Mouse (Mus musculus) CH12.LX (cell line): Measurements from ENCODE around the gene Tmco4. TPM values are rescaled to one million over a fixed set of nuclear protein-coding genes. Genes with fewer than 3 reads are reported as not detected.

Experiments
- DNase-seq: peaks from one replicate; pipeline ENCODE4 v3.0.0-alpha.2; 2013; ENCODE audit errors: extremely low read depth
- H3K27ac ChIP-seq: 2 replicates; pipeline ENCODE4 v1.5.1; 2012; ENCODE audit warnings: low read depth, mild to moderate bottlenecking, control low read depth, moderate library complexity; ENCODE audit not compliant: insufficient read depth
- H3K27me3 ChIP-seq: replicated peaks from 2 replicates; pipeline ENCODE3; 2012; ENCODE audit warnings: inconsistent platforms
- H3K36me3 ChIP-seq, 2 experiments: replicated peaks in 1 of 2; 2 replicates each; pipeline versions ENCODE3 to v1.6.1; 2012; ENCODE audit warnings: inconsistent platforms in 1 of 2, low read length in 1 of 2, mild to moderate bottlenecking in 1 of 2, mixed read lengths in 1 of 2, moderate library complexity in 1 of 2; ENCODE audit not compliant: control insufficient read depth in 1 of 2, insufficient read depth in 1 of 2
- H3K4me1 ChIP-seq, 2 experiments: 2 replicates each; pipeline ENCODE4 v1.6.1; 2012; ENCODE audit warnings: inconsistent platforms in 1 of 2, moderate library complexity in 1 of 2; ENCODE audit not compliant: insufficient read depth in 2 of 2, control insufficient read depth in 1 of 2
- H3K4me2 ChIP-seq: 2 replicates; pipeline ENCODE4 v1.6.1; 2012; ENCODE audit warnings: low read depth, mild to moderate bottlenecking, control low read depth; ENCODE audit not compliant: poor library complexity, insufficient read depth, severe bottlenecking
- H3K4me3 ChIP-seq, 3 experiments: fragments of 150-350 bp in 1 of 3; sonication (generic) in 1 of 3; replicated peaks in 1 of 3; 2 replicates each; pipeline versions ENCODE3 to v1.5.1; 2011 to 2012; ENCODE audit warnings: low read depth in 2 of 3, low read length in 2 of 3, mild to moderate bottlenecking in 2 of 3, moderate library complexity in 2 of 3, control low read depth in 1 of 3, improper control_type of control experiment in 1 of 3, inconsistent platforms in 1 of 3, mixed read lengths in 1 of 3; ENCODE audit not compliant: poor library complexity in 1 of 3
- H3K79me2 ChIP-seq: replicated peaks from 2 replicates; pipeline ENCODE4 v1.6.1; 2012; ENCODE audit warnings: mild to moderate bottlenecking, moderate library complexity; ENCODE audit not compliant: control insufficient read depth, poor library complexity, insufficient read depth, severe bottlenecking; ENCODE audit errors: extremely low read depth
- H3K9ac ChIP-seq: 2 replicates; pipeline ENCODE4 v1.6.1; 2012; ENCODE audit warnings: low read depth, mild to moderate bottlenecking, control low read depth, moderate library complexity; ENCODE audit not compliant: insufficient read depth
- H3K9me3 ChIP-seq: replicated peaks from 2 replicates; pipeline ENCODE3; 2012; ENCODE audit warnings: low read length, inconsistent platforms, mixed read lengths
- CHD1 ChIP-seq: IDR thresholded peaks from 2 replicates; pipeline ENCODE4 v1.6.1; 2012; ENCODE audit warnings: low read depth, low read length, improper control_type of control experiment, inconsistent platforms
- CHD2 ChIP-seq: IDR thresholded peaks from 2 replicates; pipeline ENCODE4 v1.6.1; 2011; ENCODE audit warnings: low read length, improper control_type of control experiment
- CTCF ChIP-seq, 2 experiments: IDR thresholded peaks in 1 of 2; conservative IDR thresholded peaks in 1 of 2; 2 replicates each; pipeline ENCODE4 v1.5.1; 2011 to 2012; ENCODE audit warnings: low read depth in 2 of 2, low read length in 2 of 2, improper control_type of control experiment in 1 of 2, inconsistent platforms in 1 of 2, mild to moderate bottlenecking in 1 of 2, moderate library complexity in 1 of 2
- E2F4 ChIP-seq: IDR thresholded peaks from 2 replicates; pipeline ENCODE4 v1.6.1; 2011; ENCODE audit warnings: low read depth, low read length, improper control_type of control experiment; ENCODE audit not compliant: insufficient replicate concordance
- ELF1 ChIP-seq: IDR thresholded peaks from 2 replicates; pipeline ENCODE4 v1.6.1; 2014; ENCODE audit warnings: low read depth, mild to moderate bottlenecking, inconsistent platforms, low read length, improper control_type of control experiment
- EP300 ChIP-seq: IDR thresholded peaks from 2 replicates; pipeline ENCODE4 v1.6.1; 2011; ENCODE audit warnings: low read length, improper control_type of control experiment
- IRF4 ChIP-seq: IDR thresholded peaks from 2 replicates; pipeline ENCODE4 v1.6.1; 2014; ENCODE audit warnings: low read depth, mild to moderate bottlenecking, inconsistent platforms, low read length, improper control_type of control experiment
- JUN ChIP-seq: IDR thresholded peaks from 2 replicates; pipeline ENCODE4 v1.6.1; 2011; ENCODE audit warnings: low read depth, mild to moderate bottlenecking, low read length, improper control_type of control experiment, moderate library complexity; ENCODE audit not compliant: insufficient read depth
- KAT2A ChIP-seq: IDR thresholded peaks from 2 replicates; pipeline ENCODE4 v1.6.1; 2012; ENCODE audit warnings: low read length, improper control_type of control experiment, inconsistent platforms; ENCODE audit not compliant: insufficient replicate concordance
- MAFK ChIP-seq: IDR thresholded peaks from 2 replicates; pipeline ENCODE4 v1.6.1; 2011; ENCODE audit warnings: low read length, improper control_type of control experiment; ENCODE audit not compliant: insufficient replicate concordance
- MAX ChIP-seq: IDR thresholded peaks from 2 replicates; pipeline ENCODE4 v1.6.1; 2011; ENCODE audit warnings: low read length, improper control_type of control experiment
- MAZ ChIP-seq: IDR thresholded peaks from 2 replicates; pipeline ENCODE4 v1.6.1; 2012; ENCODE audit warnings: low read depth, mild to moderate bottlenecking, inconsistent platforms, low read length, improper control_type of control experiment, moderate library complexity
- MYC ChIP-seq: IDR thresholded peaks from 2 replicates; pipeline ENCODE4 v1.6.1; 2011; ENCODE audit warnings: low read depth, mild to moderate bottlenecking, improper control_type of control experiment, low read length
- NELFE ChIP-seq: IDR thresholded peaks from 2 replicates; pipeline ENCODE4 v1.6.1; 2011; ENCODE audit warnings: low read depth, low read length, improper control_type of control experiment
- NRF1 ChIP-seq: IDR thresholded peaks from 2 replicates; pipeline ENCODE4 v1.6.1; 2014; ENCODE audit warnings: low read depth, mild to moderate bottlenecking, inconsistent platforms, low read length, improper control_type of control experiment, moderate library complexity
- RAD21 ChIP-seq: IDR thresholded peaks from 2 replicates; pipeline ENCODE4 v1.6.1; 2011; ENCODE audit warnings: low read depth, mild to moderate bottlenecking, low read length, improper control_type of control experiment, moderate library complexity
- SMC3 ChIP-seq: IDR thresholded peaks from 2 replicates; pipeline ENCODE4 v1.6.1; 2011; ENCODE audit warnings: low read depth, low read length, improper control_type of control experiment
- TBP ChIP-seq: conservative IDR thresholded peaks from 2 replicates; pipeline ENCODE4 v1.6.1; 2011; ENCODE audit warnings: low read depth, low read length, improper control_type of control experiment
- USF2 ChIP-seq: conservative IDR thresholded peaks from 2 replicates; pipeline ENCODE4 v1.6.1; 2011; ENCODE audit warnings: low read depth, low read length, improper control_type of control experiment
- ZKSCAN1 ChIP-seq: IDR thresholded peaks from 2 replicates; pipeline ENCODE4 v1.6.1; 2012; ENCODE audit warnings: low read depth, inconsistent platforms, low read length, improper control_type of control experiment, borderline replicate concordance
- ZNF384 ChIP-seq: IDR thresholded peaks from 2 replicates; pipeline ENCODE4 v1.6.1; 2012; ENCODE audit warnings: low read depth, low read length, improper control_type of control experiment, inconsistent platforms
- dilution Hi-C: fragments of 300-500 bp; cut with MboI; formaldehyde crosslinking; loops from 2 replicates; pipeline ENCODE4 v1.14.3; 2020; ENCODE audit warnings: low sequenced_read_pairs; ENCODE audit not compliant: extremely low pct_unique_long_range_greater_than_20kb, extremely low pct_ligation_motif_present
- in situ Hi-C: fragments of 300-500 bp; cut with MboI; formaldehyde crosslinking; loops from 3 replicates; pipeline ENCODE4 v1.14.3; 2019; ENCODE audit warnings: low sequenced_read_pairs, low pct_ligation_motif_present, low pct_unique_long_range_greater_than_20kb, mixed read lengths
- polyA plus RNA-seq: library from polyadenylated mRNA; unstranded; fragments of >175 nt; gene quantifications from 2 replicates; pipeline ENCODE4 v1.2.1, GENCODE M21; 2012; ENCODE audit warnings: low read depth; ENCODE audit not compliant: insufficient read length
- total RNA-seq, 2 experiments: library from RNA; depleted of rRNA; stranded (reverse); fragments of 300-350 nt in 1 of 2; fragments of >200 nt in 1 of 2; gene quantifications; 2 replicates each; pipeline ENCODE4 v1.2.3; 2012 to 2014

Tmco4 gene
- total and polyA plus RNA-seq, 3 experiments = 20.3 to 22.2 (median 21.7) TPM

- dilution Hi-C loops = no loop called here
Observed at GRCm38 (mm10) chr4:138925561-138925960, 47.1 kb upstream of the Tmco4 start.

GRCm38 (mm10) chr4:138933862-138934261 is 38.8 kb upstream of the Tmco4 start:
- H3K27me3 ChIP-seq = no peaks in the 10 kb centered on the region
- no peak overlapping the region for H3K4me3 ChIP-seq
- H3K9me3 ChIP-seq = no peaks in the 10 kb centered on the region
- peaks cover 8 to 13% of the 10 kb centered on the region in 2 experiments for H3K4me1 ChIP-seq
- in situ Hi-C loops = no loop called here
- no peak for DNase-seq
- no peak overlapping the region for H3K27ac ChIP-seq
- no peak overlapping the region for H3K9ac ChIP-seq
- dilution Hi-C loops = no loop called here
- H3K79me2 ChIP-seq = no peaks in the 10 kb centered on the region
- no peak overlapping the region for H3K4me2 ChIP-seq
- TF ChIP-seq SMC3 (no peak), NELFE (no peak), MYC (no peak), MAFK (no peak), IRF4 (no peak), KAT2A (no peak), CTCF (conservative IDR thresholded peaks at IDR 0.05 in 1 of 2, IDR thresholded peaks at IDR 0.05 in 1 of 2; ENCODE audit: low read depth in 2 of 2, low read length in 2 of 2) (no peak), ZKSCAN1 (no peak)
- H3K36me3 ChIP-seq = no peaks in the 10 kb centered on the region

More at GRCm38 (mm10) chr4:138925561-138925960, 47.1 kb upstream of the Tmco4 start:
- Histone ChIP-seq H3K27me3 (peaks cover 3% of the 10 kb centered on the region), H3K4me1 (peaks cover 9 to 17% of the 10 kb centered on the region in 2 experiments), H3K9me3 (no peaks in the 10 kb centered on the region)
- no peak for TF ChIP-seq MAX
- TF ChIP-seq CHD2 = no peak
- TF ChIP-seq ZNF384 = no peak
- TF ChIP-seq MAZ = no peak
- TF ChIP-seq MAFK = no peak
- no peak for TF ChIP-seq ELF1
- TF ChIP-seq NRF1 = no peak
- TF ChIP-seq USF2 = no peak
- no peak for TF ChIP-seq NELFE
- no peak for TF ChIP-seq RAD21
- TF ChIP-seq E2F4 = no peak
- TF ChIP-seq CHD1 = no peak
- no peak for TF ChIP-seq ZKSCAN1
- TF ChIP-seq JUN = no peak
- no peak for TF ChIP-seq EP300
- no peak for TF ChIP-seq TBP
- TF ChIP-seq, all 38 proteins: peak for 0
- H3K9ac ChIP-seq = no peak overlapping the region
- no peak overlapping the region for H3K4me2 ChIP-seq
- in situ Hi-C loops = loop anchor here (10.0 kb wide), 1 partner anchor 149 kb away; the partner anchor contains the start of gene Htr6
- H3K79me2 ChIP-seq = no peaks in the 10 kb centered on the region
- DNase-seq = no peak
- H3K4me3 ChIP-seq = no peak overlapping the region
- no peaks in the 10 kb centered on the region for H3K36me3 ChIP-seq
- H3K27ac ChIP-seq = no peak overlapping the region
